Mouse (Mus musculus): ENCODE data around the gene Lamtor2. TPM values are rescaled to one million over a fixed set of nuclear protein-coding genes. Genes with fewer than 3 reads are reported as not detected.

Gene Lamtor2
- polyA plus RNA-seq, 1 experiment: 124 TPM

DNA sequence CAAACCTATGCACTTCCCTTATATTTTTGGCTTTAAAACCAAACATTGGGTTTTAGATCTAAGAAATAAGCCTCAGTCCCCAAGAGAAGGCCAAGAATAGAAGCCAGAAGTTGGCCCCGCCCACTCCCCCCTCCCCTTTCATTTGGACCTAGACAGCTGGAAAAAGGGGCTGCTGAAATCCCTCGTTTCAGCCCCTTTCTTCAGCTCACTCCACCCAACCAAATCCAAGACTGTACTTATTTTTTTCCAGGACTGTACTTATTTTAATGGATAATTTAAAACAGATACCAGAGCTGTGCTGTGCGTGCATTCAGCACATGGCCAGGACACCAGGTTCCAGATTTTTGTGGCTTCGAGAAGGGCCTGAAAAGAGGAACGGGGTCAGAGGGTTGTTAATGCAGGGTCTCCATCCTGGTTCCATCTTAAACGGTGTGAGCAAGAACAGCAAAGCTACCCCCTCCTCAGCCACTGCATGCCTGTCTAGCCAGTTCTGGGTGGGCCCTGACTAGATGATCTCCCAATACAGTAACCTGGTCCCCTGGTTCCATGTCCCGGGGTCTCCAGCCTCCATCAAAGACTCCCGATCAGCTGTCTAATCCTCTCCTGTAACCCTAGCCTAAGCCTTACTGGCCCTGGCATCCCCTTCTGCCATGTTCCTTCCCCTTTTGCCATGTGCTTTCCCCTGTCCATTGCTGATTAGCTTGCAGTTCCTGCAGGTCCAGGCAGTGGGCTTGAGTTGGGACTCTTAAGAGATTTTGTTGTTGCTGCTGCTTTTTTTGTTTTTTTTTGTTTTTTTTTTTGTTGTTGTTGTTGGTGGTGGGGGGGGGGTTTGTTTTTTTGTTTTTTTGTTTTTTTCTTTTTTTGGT lies 48.8 kb downstream of the Lamtor2 start:
- DNase-seq (ENCODE audit: low spot score): no peak

DNA sequence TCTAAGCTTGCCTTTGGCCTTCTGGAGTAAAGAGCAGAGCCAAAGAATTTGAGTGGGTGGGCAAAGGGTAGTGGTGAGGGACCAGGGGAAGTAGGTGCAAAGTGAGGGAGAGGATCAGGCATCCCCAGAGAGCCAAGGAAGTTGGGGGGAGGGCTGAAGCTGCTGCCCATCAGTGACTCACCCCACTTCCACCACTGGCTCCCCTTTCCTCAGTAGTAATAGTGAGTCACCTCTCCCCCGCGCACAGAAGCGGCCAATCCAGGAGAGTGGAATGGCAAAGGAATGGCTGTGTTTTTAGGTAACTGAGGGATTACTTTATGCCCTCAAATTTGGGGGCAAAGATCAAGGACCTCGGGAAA lies 49.4 kb downstream of the Lamtor2 start:
- DNase-seq (ENCODE audit: low spot score): no peak

DNA sequence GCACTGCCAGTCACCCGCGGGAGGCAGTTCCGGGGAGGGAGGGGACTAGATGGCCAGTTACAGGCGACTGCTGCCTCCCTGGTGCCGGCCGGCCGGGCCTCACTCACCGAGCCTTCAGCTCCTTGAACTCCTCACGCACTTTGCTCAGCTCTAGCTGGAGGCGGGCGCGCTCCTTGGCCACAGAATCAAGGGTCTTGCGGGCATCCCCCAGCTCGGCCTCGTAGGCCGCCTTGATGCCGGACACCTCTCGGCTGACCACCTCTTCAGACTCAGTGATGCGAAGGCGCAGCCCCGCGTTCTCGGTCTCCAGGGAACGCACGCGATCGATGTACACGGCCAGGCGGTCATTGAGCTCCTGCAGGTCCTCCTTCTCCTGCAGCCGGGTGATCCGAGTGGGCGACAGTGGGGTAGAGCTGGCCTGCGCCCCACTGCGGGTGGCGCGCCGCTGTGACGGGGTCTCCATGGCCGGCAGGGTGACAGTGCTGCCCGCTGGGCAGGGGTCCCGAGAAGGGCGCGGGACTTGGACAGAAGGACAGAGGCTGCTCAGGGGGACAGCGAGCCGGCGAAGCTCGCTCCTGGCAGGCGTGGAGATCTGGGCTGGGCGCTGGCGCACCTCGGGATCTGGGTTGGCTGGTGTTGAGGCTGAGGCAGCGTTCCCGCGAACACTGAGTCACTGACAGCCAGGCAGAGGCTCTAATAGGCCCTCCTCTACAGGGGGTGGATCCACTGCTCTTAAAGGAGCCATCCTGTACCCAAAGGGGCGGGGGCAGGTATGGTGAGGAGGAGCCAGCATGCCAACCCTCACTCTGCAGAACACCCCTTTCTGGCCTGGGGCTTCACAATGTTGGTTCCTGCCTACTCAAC lies 50.0 kb downstream of the Lamtor2 start:
- DNase-seq (ENCODE audit: low spot score): peak; percentile 87

DNA sequence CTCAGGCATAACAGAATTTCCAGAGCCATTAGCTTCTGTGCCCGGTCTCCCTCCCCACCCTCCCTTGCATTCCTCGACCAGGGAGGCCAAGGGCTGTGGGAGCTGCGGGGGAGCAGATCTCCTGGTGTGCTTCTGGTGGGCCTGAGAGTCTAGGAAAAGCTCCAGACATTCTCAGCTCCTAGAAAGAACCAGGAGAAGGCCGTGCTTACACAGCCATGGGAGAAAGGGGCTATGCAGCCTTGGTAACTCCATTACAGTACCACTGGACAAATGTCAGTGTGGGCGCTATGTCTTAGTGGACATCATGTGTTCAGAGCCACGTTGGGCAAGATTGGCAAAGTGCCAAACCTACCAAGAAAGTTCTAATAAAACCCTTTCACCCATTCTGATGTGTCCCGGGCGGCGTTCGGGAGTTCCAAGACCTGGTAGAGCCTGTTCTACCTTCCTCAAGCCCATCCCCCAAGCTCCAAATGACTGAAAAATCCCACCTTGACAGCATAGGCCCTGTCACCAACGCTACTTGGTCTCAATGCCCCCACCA lies 50.8 kb downstream of the Lamtor2 start:
- no peak for DNase-seq (ENCODE audit: low spot score)

DNA sequence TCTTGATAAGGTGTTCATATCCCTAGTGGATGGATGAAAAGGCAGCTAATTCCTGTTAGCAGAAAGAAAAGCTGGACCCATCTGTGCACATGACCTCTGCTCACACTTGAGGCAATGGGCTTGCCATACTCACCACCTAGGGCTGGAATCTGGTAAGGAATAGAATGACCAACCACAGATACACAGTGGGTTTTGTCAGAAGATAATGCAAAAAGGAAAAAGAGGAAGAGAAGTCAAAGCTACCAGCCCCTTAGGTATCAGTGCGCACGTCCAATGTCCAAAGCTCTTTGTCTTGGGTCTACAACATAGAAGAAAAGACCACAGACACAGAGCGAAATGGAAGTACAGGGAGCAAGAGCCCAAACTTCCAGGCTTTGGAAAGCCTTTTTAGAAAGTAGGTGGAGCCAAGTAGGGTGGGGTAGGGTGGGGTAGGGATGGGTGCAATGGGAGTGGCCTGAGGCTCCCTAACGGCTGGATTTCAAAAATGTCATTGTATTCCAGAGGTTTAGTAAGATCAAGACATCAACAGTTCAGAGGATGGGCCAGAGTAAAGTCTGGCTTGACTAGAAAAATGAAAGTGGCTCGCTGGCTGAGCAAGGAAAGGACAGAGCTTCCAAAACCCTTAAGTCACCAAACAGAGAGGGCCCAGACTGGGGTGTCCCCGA lies 51.4 kb downstream of the Lamtor2 start:
- DNase-seq (ENCODE audit: low spot score): no peak

DNA sequence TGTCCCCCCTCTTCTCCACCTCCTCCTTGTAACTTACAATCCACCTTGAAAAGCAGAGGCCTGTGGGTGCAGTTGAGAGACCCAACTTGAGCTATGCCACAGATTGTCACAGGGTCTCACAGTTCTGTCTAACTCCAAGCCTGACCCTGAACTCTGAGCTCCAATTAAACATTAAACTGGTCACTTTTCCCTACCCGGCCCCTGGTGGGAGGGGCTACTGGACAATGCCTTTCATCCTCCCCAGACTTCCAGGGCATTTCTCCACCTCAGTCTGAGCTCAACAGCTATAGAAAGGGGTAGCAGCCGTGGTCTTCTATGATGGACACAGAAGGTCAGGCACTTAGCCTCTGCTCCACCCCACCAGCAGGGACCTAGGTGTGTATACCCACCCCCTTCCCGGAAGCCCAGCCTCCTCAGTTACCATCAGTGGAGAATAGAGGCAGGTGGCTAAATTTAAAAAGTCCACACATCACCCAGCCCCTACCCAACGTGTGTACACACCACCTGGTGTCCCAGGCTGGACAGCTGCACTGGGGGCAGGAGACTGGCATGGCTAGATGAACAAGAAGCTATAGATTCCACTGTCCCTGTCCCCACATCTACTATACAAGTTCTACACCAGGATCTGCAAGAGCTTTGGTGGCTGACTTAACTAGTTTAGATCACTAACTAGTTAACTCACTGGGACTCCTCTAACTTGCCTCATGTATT lies 52.1 kb downstream of the Lamtor2 start:
- DNase-seq (ENCODE audit: low spot score): no peak

DNA sequence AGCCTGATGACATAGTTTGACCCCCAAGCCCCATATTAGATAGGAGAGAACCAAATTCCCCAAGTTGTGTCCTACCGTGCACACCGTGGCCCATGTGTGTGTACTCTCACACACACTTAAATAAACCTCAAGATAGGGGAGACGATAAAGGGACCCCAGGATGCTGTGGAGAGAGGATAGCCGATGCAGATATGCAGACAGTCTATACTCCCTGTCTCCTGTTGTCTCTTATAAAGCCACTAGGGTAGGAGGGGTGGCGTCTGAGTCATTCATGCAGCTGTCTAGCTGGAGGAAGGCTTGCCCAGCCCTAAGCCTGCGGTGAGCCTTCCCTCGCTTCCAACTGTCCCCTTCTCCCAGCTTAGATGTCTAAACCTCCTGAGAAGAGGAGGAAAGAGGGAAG lies 52.8 kb downstream of the Lamtor2 start:
- DNase-seq (ENCODE audit: low spot score): no peak

Other genes with a start within 250 kb of the Lamtor2 start
- 166 and 177 TPM in 2 replicates for gene Glmp, start 228.1 kb downstream of the Lamtor2 start, polyA plus RNA-seq (2012; rRNA removed)
- 31.3 and 38.1 TPM in 2 replicates for gene Tmem79, start 216.9 kb downstream of the Lamtor2 start, polyA plus RNA-seq (2012; rRNA removed)
- gene Smg5, start 216.8 kb downstream of the Lamtor2 start, polyA plus RNA-seq (2012; rRNA removed): 56.7 and 58.4 TPM in 2 replicates
- gene Paqr6, start 188.5 kb downstream of the Lamtor2 start, polyA plus RNA-seq (2012; rRNA removed): 47.1 and 70.4 TPM in 2 replicates
- 1.9 and 2.7 TPM in 2 replicates for gene Bglap3, start 180.3 kb downstream of the Lamtor2 start, polyA plus RNA-seq (2012; rRNA removed)
- gene Bglap2, start 174.4 kb downstream of the Lamtor2 start, polyA plus RNA-seq (2012; rRNA removed): 21.5 and 24.7 TPM in 2 replicates
- gene Bglap, start 168.6 kb downstream of the Lamtor2 start, polyA plus RNA-seq (2012; rRNA removed): 0.27 and 0.89 TPM in 2 replicates
- gene Pmf1, start 142.7 kb downstream of the Lamtor2 start, polyA plus RNA-seq (2012; rRNA removed): 25.4 and 27.2 TPM in 2 replicates
- 18.7 and 19.8 TPM in 2 replicates for gene Slc25a44, start 127.9 kb downstream of the Lamtor2 start, polyA plus RNA-seq (2012; rRNA removed)
- 63.2 and 63.3 TPM in 2 replicates for gene Sema4a, start 91.9 kb downstream of the Lamtor2 start, polyA plus RNA-seq (2012; rRNA removed)
- 171 and 182 TPM in 2 replicates for gene Lmna, start 43.1 kb downstream of the Lamtor2 start, polyA plus RNA-seq (2012; rRNA removed)
- 1.7 and 1.8 TPM in 2 replicates for gene Mex3a, start 20.7 kb downstream of the Lamtor2 start, polyA plus RNA-seq (2012; rRNA removed)
- gene Rab25, start 4.8 kb downstream of the Lamtor2 start, polyA plus RNA-seq (2012; rRNA removed): 135 and 174 TPM in 2 replicates
- gene Ubqln4, start 684 bp upstream of the Lamtor2 start, polyA plus RNA-seq (2012; rRNA removed): 36.9 and 38.6 TPM in 2 replicates
- 128 and 150 TPM in 2 replicates for gene Ssr2, start 22.8 kb upstream of the Lamtor2 start, polyA plus RNA-seq (2012; rRNA removed)
- gene Arhgef2, start 52.9 kb upstream of the Lamtor2 start, polyA plus RNA-seq (2012; rRNA removed): 47.7 and 57.3 TPM in 2 replicates
- gene Rxfp4, start 100.1 kb upstream of the Lamtor2 start, polyA plus RNA-seq (2012; rRNA removed): not detected in 2 replicates
- 76.3 and 121 TPM in 2 replicates for gene Khdc4, start 132.7 kb upstream of the Lamtor2 start, polyA plus RNA-seq (2012; rRNA removed)
- gene Rit1, start 163.8 kb upstream of the Lamtor2 start, polyA plus RNA-seq (2012; rRNA removed): 81.4 and 89.3 TPM in 2 replicates
- gene Syt11, start 222.1 kb upstream of the Lamtor2 start, polyA plus RNA-seq (2012; rRNA removed): 9.7 and 11.3 TPM in 2 replicates